Mouse (Mus musculus) 3T3-L1 (cell line): Measurements from ENCODE around the gene Dll3.

Experiments used
- DNase-seq: peaks from one replicate; pipeline ENCODE4 v3.0.0-alpha.2; 2015; ENCODE audit warnings: low read depth, low spot score

The Dll3 gene

GRCm38 (mm10) chr7:28301616-28302433, at the start of gene Dll3:
Dll3 (minus strand) TSS chr7:28302238.
- peak; percentile 31 for DNase-seq

- no peak for DNase-seq
These were observed 49.7 kb upstream of the Dll3 start for GRCm38 (mm10) chr7:28351676-28352191.

- peak; percentile 95 for DNase-seq
These were observed 48.3 kb upstream of the Dll3 start, which contains the start of gene Rps16 for GRCm38 (mm10) chr7:28350155-28350883. Rps16 (plus strand) TSS chr7:28350652.

DNA sequence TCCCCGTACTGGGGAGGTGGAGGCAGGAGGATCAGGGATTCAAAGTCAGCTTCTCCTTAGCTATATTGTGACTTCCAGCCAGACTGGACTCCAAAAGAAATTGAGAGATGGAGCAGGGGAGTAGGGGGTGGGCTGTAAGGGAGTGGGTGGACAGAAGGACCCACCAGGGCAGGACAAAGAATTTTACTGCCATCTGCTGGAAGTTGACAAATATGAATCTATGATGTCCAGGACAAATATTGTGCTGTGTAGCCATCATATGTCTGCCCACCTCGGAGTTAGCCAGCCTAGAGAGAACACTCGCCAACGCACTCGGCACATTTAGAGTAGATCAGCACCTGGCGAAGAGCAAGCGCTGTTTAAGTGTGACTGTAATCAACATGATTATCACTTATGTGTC, 46.6 kb upstream of the Dll3 start:
- peak; percentile 32 for DNase-seq

GRCm38 (mm10) chr7:28347746-28348145, 45.7 kb upstream of the Dll3 start:
- peak; percentile 90 for DNase-seq

DNA sequence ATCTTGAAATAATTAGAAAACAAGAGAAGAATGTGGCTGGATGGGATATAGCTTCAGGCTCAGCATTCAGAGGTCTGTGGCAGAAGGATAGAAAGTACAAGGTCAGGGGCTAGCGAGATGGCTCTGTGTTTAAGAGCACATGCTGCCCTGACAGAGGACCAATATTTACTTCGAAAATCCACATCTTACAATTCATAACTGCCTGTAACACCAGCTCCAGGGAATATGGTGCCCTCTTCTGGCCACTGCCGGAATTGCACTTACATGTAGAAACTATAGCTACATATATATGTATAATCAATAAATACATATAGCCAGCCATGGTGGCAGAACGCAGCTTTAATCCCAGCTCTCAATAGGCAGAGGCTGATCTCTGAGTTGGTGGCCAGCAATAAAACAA, 42.6 kb upstream of the Dll3 start:
- peak; percentile 80 for DNase-seq

GRCm38 (mm10) chr7:28341381-28341780, 39.3 kb upstream of the Dll3 start:
- no peak for DNase-seq

GRCm38 (mm10) chr7:28339213-28339917, 37.3 kb upstream of the Dll3 start:
- DNase-seq = peak; percentile 70

DNA sequence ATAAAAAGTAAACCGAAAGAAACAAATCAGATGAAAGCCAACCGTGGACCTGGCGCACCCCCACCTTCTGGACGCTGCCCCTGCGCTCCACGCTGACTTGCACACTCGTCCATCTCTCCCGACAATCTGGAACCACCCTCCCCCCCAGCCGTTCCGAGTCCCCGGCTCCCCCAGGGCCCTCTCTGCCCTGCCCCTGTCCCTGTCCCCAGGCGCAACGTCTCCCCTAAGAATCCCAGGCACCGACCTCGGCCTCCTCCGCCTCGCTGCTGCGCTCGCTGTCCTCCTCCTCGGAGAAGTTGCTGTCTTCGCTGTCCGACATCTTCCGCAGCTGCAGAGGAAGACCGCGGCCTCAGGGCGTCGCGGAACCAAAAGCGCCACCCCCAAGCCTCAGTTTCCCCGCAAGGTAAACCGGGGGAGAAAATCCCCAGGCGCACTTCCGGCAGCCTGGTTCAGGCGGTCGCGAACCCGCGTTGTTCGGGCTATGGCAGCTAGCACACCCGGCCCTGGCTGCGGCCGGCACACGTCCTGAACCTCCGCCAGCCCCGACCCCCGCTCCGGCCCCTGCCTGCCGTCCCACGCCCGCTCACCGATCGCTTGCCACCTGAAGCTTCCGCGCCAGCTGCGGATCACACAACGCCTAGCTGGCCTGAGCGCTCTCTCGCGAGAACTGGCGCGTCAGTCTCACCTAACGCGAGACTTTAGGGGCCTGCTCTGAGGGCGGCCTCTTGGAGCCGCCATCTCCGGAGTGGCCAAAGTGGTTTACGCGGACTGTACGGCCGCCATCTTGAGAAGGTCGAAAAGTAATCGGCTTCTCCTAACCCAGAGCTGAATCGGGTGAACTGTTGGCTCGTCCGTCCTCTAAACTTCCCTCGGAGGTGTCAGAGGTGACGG, 36.3 kb upstream of the Dll3 start, which contains the start of gene Supt5:
Gene Supt5, minus strand, starts transcription at position 639 of the 891 bp plus-strand sequence.
- peak; percentile 98 for DNase-seq

GRCm38 (mm10) chr7:28335471-28335870, 33.4 kb upstream of the Dll3 start:
- peak; percentile 32 for DNase-seq

GRCm38 (mm10) chr7:28334534-28334933, 32.5 kb upstream of the Dll3 start:
- peak; percentile 82 for DNase-seq

GRCm38 (mm10) chr7:28328260-28328659, 26.2 kb upstream of the Dll3 start:
- DNase-seq = no peak

DNA sequence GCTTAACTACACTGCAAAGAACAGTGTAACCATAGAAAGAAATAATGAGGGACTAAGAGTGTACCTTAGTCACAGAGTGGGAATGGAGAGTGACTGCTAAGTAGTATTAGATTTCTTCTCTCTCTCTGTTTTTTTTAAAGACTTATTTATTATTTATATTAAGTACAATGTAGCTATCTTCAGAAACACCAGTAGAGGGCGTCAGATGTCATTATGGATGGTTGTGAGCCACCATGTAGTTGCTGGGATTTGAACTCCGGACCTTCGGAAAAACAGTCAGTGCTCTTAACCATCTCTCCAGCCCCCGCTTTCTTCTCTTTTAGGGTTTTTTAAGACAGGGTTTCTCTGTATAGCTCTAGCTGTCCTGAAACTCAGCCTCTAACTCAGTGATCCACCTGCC, 24.4 kb upstream of the Dll3 start:
- DNase-seq = no peak

- DNase-seq = no peak
These were observed 23.3 kb upstream of the Dll3 start for GRCm38 (mm10) chr7:28325293-28325692.

DNA sequence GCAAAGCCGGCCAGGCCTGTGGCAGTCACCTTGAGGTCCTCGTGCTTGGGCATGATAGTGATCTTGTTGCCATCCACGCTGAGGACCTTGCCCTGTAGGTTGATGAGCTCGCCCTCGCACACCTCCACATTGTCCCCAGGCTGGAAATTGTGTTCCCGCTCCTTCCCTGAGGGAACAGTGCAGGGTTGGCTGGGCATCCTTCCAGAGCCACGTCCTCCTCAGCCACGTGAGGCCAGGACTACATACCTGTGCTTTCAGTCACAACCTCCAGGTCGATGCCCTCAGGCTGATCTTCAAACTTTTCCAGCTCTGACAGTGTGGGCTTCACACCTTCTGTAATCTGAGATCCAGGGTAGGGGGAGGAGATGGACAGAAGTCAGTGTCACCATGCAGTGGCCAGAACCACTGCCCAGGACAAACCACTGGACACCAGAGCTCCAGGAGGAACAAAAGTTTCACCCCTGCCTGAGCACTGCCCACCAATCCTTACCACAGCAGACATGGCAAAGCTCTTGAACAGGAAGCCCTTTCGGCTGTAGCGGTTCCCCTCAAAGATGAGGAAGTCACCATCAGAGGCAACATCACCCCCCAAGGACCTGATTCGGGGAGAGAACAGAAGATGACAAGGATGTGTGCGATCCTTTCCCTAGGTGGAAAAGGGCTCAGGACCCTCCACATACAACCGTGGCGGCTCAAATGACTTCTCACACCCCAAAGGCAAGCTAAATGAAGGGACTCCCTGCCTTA, 20.1 kb upstream of the Dll3 start:
- no peak for DNase-seq

GRCm38 (mm10) chr7:28318714-28319113, 16.7 kb upstream of the Dll3 start:
- no peak for DNase-seq

GRCm38 (mm10) chr7:28318036-28318435, 16.0 kb upstream of the Dll3 start:
- DNase-seq = no peak

- peak; percentile 96 for DNase-seq
These were observed 10.0 kb upstream of the Dll3 start, which contains the start of gene Timm50 for GRCm38 (mm10) chr7:28311926-28312543. Timm50 (minus strand) TSS chr7:28312072.

DNA sequence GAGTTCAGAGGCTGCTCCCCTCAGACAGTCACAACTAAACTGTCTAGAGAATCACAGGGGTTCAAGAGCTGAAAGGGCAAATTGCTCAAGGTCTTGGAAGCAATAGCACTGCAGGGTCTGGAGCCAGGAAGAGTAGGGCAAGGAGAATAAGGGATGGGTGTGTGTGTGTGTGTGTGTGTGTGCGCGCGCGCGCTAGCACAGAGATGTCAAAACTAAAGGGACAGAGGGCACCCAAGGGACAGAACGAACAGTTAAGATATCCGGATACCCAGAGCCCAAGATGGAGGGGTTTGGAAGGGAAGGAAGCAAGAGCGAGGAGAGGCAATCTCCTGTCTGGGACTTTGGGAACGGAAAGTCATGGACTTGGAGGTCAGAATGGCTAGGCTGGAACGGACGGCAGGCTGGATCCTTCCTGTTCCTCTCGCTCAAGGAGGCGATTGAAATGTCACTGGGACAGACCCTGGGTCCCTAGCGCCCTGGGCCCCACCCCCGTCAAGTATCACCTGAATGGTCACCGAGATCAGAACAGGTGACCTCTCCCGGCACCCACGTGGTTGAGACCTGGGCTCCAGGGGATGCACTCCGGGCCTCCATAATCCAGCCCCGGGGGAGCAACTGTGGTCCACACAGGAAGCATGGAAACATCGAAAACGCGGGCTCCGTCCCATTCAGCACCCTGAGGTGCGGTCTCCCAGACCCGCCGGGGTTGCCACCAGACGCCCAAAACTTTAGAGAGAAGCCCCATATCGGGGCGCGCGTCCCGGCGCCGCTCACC, 9.3 kb upstream of the Dll3 start:
- DNase-seq = peak; percentile 11
